Mouse (Mus musculus): ENCODE measurements around the gene Lin7a.

Lin7a gene

DNA sequence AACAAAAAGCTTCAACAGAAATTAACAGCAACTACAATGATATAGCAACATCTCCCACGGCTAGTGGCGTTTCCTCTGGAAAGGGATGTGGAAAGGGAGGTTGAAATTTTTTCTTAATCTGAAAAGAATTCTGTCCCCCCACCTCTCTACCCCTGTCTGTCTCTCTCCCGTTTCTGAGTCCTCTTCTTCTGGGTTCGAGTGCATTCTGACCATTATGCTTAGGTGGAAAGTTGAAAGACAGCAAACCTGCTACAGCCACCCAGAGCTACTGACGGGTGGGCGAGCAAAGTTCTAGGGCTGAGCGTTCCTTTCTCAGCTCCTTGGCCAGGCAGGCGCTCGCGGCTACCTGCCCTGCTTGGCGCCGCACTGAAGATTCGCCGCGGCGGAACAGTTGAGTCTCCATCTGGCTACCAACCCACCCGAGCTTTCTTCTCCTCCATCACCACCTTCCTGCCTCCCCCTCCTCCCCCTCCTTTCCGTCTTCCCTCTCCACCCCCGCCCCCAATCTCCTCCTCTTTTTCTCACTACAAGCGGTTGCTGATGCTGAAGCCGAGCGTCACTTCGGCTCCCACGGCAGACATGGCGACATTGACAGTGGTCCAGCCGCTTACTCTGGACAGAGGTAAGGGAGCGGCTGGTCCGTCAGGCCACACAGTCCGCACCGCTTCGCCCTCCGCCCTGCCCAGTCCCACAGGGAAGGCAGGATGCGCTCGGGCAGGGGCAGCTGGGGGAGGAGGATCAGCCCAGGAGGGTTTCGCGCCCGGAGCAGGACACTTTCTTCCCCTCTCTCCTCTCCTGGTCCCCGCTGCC lies at the start of gene Lin7a:
Gene Lin7a (plus strand): TSS at position 366 of the 810 bp plus-strand sequence.
- no peak for DNase-seq (ENCODE audit: low spot score)

DNA sequence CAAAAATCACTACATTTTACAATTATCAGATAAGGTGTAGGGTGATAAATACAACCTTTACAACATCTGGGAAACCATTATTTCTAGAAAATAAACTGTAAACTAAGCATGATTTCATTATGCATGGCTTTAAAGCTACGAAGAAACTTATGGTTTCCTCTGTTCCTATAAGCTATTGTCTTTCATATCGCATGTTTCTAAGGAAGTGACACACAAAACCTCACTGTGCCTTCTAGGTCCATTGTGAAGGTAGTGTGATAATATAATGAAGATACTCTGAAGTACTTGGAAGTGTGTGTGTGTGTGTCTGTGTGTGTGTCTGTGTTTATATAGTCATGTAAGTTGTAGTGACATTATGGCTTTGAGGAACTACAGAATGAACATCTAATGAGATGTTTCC lies 49.8 kb upstream of the Lin7a start:
- DNase-seq (ENCODE audit: low spot score): no peak

DNA sequence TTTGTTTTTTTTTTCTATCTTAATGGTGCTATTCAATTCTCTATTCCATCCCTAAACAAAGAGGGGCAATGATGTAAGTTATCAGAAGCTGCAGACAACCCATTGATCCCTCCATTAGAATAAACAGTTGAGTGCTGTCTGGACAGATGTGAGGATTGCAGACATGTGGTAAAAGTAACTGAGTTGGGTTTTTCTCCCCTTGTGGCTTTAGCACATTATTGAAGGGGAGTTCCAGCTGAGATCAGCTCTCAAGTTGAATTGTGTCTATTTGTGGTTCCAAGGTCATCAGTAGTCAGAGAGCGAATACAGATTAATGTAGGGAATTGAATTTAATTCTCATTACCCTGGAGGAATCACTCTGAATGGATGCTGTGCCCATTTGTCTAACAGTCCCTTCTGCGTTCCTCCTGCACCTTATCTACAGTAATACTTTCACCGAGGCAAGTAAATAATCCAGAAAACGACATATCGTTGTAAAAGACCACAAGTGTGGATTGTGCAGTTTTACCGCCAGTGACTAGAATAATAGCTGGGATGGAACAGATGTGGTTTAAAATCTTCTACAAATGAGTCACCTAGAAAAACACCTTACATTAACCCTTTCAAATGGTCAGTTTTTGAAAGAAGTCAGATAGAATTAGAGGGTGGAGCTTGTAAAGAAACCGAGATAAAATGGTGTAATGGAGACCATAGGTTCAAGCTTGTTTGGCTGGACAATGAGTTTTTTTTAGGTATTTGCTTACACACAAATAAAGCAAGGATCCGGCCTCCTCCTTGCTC lies 48.9 kb upstream of the Lin7a start:
- DNase-seq (ENCODE audit: low spot score): no peak

DNA sequence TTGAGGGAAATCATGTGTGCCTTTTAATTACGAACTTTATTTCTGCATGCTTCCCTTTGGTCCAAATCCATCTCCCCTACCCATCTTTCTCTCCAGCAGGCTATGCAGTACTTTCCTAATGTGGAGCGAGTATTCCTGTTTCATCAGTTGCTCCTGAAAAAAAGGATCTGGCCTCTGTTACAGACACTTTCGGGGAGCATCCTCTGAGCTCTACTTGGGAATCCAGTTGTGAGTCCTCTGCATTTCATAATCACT lies 48.4 kb upstream of the Lin7a start:
- DNase-seq (ENCODE audit: low spot score): no peak

DNA sequence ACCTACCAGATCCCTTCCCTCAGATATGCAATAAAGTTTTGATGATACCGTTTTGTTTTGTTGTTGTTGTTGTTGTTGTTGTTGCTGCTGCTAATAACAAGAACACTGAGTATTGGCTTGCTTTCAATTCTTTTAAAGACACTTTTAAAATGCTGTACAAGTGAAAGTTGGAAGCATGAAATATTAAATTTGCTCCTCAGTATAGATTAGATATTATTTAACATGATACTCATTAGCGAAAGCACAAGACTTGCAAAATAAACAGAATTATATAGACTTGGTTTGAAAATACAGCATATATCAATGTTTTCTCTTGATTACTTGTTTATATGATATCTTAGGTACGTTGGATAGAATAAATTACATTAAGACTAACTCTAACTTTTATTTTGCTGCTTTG lies 47.7 kb upstream of the Lin7a start:
- no peak for DNase-seq (ENCODE audit: low spot score)

DNA sequence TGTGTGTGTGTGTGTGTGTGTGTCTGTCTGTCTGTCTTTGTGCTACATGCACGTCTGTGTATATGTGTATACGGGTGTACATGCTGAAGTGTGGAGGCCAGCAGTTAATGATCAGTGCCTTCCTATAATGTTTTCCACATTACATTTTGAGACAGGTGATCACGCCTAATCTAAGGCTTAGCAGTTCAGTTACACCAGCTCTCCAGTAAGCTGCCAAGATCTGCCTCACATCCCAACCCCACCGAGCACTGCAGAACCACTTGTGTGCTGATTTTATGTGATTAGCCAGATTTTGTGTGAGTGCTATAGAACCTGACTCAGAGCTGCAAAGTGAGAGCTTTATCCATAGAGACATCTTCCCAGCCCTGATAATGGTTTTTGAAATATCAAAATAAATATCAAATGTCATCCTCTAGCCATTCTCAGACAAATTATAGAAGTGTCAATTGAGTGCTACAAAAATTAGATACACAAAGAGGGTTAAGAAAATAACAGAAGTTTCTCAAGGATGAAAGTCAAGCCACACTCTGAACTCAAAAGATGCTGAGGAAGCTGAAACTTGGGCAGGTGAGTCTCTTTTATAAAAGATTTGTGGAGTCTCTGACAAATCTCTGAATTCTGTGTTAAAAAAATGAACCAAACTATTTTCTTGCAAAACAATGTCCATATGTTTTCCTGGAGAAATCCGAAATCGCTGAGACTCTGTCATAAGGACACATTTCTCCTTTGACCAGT lies 46.7 kb upstream of the Lin7a start:
- no peak for DNase-seq (ENCODE audit: low spot score)

DNA sequence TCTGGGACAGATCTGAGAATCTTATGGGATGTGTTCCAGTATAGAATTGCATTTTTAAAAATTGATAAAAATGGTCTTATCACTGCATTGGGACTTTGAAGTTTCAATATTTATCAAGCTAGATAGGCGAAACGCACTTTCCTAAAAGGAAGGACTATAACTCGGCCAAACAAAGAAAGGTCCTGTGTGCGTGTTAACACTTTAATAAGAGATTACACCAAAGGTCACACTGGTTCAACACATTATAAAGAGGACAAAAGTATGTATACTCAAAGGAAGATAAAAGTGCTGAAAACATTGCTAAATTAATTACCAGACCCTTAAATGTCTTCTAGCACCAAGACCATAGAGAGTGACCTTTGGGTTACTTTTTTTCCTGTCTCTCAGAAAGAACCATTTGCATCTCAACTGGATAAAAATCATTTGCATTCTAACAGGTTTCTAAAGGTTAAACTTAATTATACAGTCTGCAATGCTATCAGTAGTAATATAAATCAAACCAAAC lies 46.1 kb upstream of the Lin7a start:
- DNase-seq (ENCODE audit: low spot score): no peak

DNA sequence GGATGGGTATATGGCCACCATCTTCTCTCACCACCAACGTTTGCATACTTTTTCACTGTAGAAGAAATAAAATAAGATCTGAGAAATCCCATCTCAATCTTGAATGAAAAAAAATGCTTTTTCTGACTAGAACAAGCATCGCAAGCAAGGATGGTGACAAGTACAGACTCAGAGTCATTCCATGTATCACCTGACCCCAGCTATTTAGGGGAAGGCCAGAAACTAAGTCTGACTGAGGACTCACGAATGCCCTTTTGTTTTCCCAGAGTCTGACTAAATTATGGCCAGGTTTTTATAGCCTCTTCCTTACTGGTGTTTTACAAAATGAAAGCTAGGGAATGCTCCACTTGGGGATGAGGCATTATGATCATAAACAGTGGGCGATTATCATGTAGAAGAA lies 45.6 kb upstream of the Lin7a start:
- DNase-seq (ENCODE audit: low spot score): no peak

DNA sequence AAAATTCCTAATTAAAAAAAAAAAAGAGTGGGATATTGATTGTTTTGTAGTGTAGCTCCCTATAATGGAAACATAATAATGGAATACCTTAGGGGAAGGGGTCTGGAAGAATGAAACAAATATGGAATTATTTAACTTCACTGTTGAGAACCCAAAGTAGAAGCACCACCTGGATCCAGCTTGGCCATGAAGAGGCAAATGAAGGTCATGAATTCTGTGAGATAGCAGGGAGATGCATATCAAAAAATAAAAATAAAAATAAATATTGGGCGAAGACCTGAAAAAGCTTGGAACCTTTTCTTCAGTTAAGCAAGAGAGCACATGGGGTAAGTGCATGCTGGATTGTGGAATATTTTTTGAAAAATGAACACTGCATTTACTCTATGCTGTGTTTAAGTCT lies 43.6 kb upstream of the Lin7a start:
- no peak for DNase-seq (ENCODE audit: low spot score)

DNA sequence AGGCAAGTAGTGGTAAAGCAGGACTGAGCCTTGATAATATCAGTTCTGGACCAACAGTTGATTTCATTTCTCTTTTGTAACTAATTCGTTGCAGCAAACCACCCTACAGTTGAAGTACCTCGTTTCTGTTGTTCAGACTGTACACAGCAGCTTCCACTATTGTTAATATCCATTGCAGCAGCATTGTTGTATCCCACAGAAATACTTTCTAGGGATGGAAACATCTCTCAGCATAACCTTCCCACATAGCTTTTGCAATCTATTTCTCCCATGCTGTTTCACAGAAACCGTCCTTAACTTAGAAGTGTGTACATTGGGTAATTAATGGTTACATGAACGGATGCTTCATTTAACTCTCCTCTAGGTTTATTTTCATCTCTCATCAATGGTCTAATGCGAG lies 42.7 kb upstream of the Lin7a start:
- DNase-seq (ENCODE audit: low spot score): no peak

DNA sequence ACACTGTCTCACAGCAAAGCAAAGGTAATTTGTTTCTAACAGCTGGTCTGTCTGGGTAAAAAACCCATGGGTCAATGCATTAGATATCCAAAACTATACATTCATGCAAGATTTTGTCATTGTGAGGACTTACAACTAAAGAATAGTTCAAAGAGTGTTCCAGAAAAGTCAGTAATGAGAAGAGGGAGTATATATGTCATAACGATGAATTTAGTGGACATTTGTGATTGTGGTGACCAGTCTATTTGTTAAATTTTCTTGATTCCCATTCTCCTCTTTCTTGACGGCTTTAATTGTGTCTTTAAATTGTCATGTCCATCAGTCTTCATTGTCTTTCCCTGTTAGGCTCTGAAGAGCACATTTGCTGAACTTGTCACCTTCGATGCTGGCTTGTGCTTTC lies 42.1 kb upstream of the Lin7a start:
- no peak for DNase-seq (ENCODE audit: low spot score)

DNA sequence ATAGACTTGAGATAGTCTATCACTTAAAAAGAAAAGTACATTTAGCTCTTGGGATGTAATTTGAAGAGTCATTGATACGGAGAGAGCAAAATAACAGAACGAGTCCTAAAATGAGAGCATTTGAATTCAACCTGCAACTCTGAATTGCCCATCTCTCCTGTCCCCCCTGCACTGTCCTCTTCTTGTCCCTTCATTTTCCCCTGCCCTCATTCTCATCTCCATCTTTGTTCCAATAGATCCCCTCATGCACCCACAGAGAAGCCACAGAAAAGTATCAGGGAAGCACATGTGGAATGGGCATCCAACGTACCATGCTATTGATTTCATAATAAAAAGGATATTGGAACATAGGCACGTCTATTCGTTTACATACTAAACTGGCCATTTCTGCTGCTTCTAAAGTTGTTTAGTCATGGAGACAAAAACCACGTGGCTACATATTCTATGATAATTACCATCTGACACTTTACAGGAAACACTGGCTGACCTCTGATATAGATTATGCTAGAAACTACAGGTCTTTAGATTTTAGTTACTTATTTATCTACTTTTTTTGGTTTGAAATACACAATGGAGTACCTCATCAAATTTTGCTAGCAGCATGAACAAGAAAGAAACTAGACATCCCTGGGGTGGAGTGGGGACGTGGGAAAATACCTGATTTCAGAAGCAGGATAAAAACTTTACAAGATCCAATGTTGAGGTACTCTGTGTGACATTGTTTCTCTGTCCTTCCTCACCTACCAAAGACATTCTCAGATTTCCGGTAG lies 41.2 kb upstream of the Lin7a start:
- DNase-seq (ENCODE audit: low spot score): no peak

DNA sequence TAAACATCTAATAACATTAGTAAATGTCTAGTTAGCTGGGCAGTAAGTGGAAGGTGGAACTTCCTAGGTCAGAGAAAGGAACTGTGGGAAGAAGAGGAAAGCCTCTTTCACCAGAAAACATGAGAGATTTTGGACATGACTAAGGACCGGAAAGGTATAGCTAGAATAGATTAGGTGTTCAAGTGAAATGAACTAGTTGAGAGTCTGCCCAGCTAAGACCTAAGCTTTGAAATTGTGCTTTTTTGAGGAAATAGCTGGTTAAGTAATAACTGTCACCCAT lies 40.7 kb upstream of the Lin7a start:
- DNase-seq (ENCODE audit: low spot score): no peak

DNA sequence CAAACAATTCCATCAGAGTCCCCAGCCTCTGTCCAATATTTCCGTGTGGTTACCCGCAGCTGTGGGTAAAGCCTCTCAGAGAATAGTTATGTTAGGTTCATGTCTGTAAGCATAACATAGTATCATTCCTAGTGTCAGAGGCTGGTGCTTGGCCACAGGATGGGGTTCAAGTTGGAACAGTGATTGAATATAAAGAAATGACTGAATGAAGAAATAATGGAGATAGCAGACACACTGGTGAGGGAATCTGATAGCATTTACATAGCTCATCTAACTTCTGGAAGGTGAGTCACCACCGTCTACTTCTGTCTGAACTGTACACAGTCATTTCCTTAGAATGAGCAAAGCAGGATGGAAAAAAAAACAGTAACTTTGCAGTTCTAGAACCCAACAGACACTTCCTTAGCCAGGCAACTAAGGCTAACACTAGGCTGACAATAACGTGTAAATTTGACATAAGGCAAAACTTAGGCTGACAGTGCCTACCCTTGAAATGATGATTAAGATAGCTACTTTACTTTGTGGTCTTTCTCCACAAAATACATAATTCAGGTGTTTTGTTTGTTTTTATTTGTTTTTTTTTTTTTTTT lies 40.0 kb upstream of the Lin7a start:
- no peak for DNase-seq (ENCODE audit: low spot score)

DNA sequence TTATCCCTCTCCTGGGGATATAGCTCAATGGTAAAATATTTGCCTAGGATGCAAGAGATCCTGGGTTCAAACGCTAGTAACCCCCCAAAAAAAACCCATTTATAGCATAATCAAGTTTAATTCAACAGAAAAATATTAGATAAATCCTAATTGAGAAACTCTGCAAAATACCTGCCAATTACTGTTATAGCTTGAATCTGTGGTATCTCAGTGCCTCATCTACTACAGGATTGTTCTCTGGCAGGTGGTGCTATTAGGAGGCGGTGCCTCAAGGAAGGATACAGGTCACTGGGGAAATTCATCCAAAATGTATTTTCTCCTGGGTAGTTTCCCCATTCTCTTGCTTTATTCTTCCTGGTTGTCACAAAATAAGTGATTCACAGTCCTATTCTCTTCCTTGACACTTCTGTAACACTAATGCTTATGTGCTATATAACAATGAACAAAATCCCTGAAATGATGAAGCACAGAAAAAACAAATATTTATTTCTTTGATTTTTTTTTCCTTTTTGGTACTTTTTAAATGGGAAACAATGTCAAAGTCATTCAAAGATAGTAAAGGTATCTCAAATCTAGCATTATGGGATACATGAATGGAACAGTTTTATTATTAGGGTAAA lies 38.9 kb upstream of the Lin7a start:
- DNase-seq (ENCODE audit: low spot score): no peak

DNA sequence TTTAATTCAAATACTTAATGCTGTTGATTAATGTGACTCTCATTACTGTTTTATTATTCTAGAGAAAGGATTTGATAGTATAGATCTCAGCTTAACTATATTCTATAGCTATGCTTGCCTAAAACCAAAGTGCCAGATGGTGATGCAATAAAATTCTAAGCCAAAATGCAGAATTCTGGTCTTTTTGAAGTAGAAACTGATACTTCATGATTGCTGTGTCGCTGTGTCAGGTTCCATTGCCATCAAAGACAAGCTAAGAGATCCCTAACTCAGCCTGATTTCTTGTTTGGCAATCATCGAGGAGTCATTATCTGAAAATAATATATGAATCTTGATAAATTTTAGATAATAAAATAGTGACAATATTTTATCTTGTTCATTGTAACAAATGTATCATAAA lies 38.3 kb upstream of the Lin7a start:
- DNase-seq (ENCODE audit: low spot score): no peak

DNA sequence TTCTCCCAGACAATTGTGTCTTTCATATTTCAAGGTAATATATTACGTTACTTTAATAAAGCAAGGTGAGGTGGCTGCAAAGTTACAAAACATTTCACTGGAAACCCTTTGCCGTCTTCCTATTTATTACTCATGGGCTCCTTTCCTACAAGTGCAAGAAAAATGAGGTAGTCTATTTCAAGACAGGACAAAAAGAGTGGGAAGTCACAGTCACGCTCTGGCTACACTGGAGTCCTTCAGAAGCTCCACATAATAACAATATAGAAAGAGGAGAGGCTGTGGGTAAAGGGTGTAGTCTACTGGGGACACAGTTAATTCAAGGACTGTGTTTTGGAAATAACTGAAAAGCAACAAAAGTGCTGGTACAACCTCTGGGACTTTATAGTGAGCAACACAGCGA lies 37.7 kb upstream of the Lin7a start:
- DNase-seq (ENCODE audit: low spot score): no peak

DNA sequence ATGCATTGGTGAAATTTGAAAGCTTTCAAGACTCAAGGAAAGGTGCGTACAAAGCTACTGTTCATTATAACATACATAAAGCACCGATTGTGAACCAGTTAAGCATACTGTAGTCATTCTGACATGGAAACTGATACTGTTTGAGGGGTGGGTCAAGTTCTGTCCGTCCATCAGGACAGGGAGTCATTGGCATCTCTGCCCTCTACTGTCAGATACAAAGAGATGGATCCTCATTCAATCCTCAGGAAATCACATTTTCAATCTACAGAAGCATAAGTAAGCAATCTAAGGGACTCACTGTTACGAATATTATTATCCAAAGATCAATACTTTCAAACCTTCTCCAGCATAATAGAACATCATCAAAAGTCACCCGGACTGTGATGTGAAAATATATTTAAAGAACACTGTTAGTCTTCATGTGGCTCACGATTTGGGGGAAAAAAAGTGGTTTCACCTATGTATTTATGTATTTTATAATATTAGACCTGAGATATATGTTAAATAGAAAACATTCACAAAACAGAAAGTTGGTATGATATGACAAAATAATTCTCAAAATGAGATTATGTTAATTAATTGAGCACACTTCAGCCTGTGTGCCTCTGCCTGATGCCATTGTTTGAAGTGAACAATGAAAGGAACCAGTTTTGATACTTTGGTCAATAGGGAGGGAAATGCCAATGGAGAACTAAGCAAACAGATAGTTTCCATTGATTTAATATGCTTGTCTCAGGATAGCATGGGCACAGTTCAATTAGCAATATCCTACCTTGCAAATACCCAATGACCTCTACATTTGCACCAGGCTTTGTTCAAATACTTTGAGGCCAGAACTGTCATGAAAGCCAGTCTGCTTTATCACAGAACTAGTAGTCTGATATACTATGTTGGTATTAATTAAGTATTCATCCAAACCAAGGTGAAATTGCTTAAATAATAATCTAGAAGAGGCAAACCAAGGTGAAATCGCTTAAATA lies 36.8 kb upstream of the Lin7a start:
- no peak for DNase-seq (ENCODE audit: low spot score)

DNA sequence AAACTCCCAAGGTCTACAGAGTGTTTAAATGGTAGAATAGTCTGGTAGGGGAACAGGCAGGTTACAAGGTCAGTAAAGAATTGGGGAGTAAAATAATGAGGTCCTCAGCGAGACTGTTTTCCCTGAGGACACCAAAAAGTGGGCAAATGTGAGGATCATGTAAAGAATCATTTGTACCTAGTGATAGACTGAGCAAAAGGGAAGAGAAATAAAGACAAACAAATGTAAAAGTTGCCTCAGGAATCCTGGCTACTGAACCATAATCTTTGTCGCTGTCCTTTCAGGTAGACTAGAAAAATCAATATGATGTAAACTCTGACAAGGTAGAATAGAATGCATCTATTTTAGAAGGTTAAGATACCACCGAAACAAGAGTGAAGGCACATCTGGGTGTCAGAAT lies 36.0 kb upstream of the Lin7a start:
- no peak for DNase-seq (ENCODE audit: low spot score)

DNA sequence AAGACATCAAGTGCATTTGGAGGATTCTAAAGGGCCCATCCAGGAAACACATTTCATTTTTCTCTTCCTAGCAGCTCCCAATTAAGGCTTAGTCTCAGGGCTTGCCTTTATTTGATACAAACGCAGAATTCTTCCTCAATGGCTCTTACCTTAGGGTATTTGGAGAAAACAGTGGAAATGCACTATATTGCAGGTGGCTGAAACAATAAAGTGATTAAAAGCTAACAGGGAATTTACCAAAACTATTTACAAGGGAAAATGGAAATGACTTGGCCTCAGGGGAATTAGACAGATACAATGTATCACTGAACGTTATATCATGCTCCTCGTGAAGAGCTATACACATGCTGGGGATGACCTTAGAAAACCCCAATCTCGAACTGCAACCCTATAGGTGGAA lies 35.3 kb upstream of the Lin7a start:
- DNase-seq (ENCODE audit: low spot score): no peak
